Mouse (Mus musculus): ENCODE data around the gene Bbox1.

- TF ChIP-seq CTCF (IDR thresholded peaks at IDR 0.05; ENCODE audit: borderline replicate concordance, control insufficient read depth, extremely low read depth, insufficient read depth, low read length, poor library complexity), result no peak
- no peak for TF ChIP-seq POLR2A (IDR thresholded peaks at IDR 0.05; ENCODE audit: control insufficient read depth, extremely low read depth, insufficient read depth, low read length, poor library complexity)
These were observed 5.6 kb upstream of the Bbox1 start for GRCm38 (mm10) chr2:110319949-110320348.

Measured in thymus, adult 2 months (tissue).